Mouse (Mus musculus) stomach, postnatal 0 days (tissue): ENCODE data around the gene Gid8.

Experiments used
- CTCF ChIP-seq: IDR thresholded peaks from 2 replicates; pipeline ENCODE4 v1.5.1; 2016; ENCODE audit warnings: antibody characterized with exemption, low read depth, mild to moderate bottlenecking, moderate library complexity
- EP300 ChIP-seq: optimal IDR thresholded peaks from 2 replicates; pipeline ENCODE3; 2016; ENCODE audit warnings: antibody characterized with exemption

DNA sequence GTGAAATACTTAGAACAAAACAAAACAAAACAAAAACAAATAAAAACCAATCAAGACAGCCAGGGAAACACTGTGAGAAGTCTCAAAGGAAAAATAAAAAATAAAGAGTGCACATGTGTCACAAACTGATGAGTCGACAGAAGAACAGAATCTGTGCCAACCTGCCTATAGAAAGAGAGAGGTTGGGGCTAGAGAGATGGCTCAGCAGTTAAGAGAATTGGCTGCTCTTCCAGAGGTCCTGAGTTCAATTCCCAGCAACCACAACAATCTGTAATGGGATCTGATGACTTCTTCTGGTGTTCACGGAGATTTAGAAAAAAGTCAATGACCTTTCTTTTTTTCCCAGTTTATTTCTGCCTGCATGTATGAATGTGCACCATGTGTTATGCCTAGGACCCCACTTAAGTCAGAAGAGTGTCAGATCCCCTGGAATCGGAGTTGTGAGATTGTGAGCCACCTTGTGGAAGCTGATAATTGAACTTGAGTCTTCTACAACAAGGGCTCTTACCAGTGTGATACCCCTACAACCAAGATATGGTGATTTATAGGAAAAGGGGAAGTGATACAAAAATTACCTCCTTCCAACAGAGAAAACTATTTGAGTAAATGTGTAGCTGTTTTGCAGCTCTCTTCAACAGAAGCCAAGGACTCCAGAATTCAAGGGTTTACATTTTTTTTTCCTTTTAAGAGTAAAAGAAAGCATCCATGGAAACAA lies 6.1 kb upstream of the Gid8 start:
- TF ChIP-seq CTCF (no peak), EP300 (no peak)
